Mouse (Mus musculus): ENCODE data around the gene Nagk.

DNA sequence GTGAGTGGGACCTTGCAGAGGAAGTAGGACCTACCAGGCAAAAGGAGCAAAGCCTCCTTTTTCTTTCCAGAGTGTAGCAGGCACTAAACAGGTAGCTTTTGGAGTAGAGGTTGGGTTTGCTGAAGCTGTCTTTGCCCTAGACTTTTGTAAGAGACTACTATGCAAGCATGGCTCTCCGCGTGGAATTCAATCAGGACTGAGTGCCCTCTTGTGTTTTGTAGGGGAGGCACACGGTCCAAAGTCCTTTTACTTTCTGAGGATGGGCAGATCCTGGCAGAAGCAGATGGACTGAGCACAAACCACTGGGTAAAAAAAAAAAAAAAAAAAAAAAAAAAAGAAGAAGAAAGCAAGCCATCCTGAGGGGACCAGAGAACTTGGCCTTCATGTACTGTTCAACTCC, 1.9 kb downstream of the Nagk start:
- TF ChIP-seq CTCF (IDR thresholded peaks at IDR 0.05; ENCODE audit: borderline replicate concordance, extremely low read depth, insufficient read depth, insufficient read length): no peak
- TF ChIP-seq POLR2A (IDR thresholded peaks at IDR 0.05; ENCODE audit: borderline replicate concordance, extremely low read depth, insufficient read depth, insufficient read length, poor library complexity, severe bottlenecking): no peak

Measured in brain, embryonic 14.5 days (tissue).